Mouse (Mus musculus) cerebellum, adult 2 months (tissue): ENCODE results near the gene Tgfbi. TPM values are rescaled to one million over a fixed set of nuclear protein-coding genes. Genes with fewer than 3 reads are reported as not detected.

Source experiments
- DNase-seq, 2 experiments: peaks; one replicate each; pipeline ENCODE4 v3.0.0; 2021
- H3K27ac ChIP-seq: fragments of 200-500 bp; 2 replicates; pipeline ENCODE4 v1.5.1; 2012; ENCODE audit warnings: low read length, control low read depth, inconsistent platforms; ENCODE audit not compliant: insufficient read depth
- H3K27me3 ChIP-seq: fragments of 200-500 bp; 2 replicates; pipeline ENCODE4 v1.6.1; 2012; ENCODE audit warnings: inconsistent platforms, mild to moderate bottlenecking, low read length, moderate library complexity; ENCODE audit not compliant: control insufficient read depth, insufficient read depth
- H3K4me1 ChIP-seq: fragments of 200-500 bp; 2 replicates; pipeline ENCODE4 v1.6.1; 2011; ENCODE audit warnings: low read length; ENCODE audit not compliant: control insufficient read depth, insufficient read depth
- H3K4me3 ChIP-seq: fragments of 200-500 bp; replicated peaks from 2 replicates; pipeline ENCODE3; 2011; ENCODE audit warnings: mild to moderate bottlenecking, low read depth, low read length, control low read depth; ENCODE audit not compliant: insufficient read depth
- CTCF ChIP-seq: fragments of 200-500 bp; IDR thresholded peaks from 2 replicates; pipeline ENCODE4 v1.5.1; 2011; ENCODE audit warnings: low read depth, mild to moderate bottlenecking, control low read depth, low read length, moderate library complexity, borderline replicate concordance; ENCODE audit not compliant: insufficient read depth
- POLR2A ChIP-seq: fragments of 200-500 bp; IDR thresholded peaks from 2 replicates; pipeline ENCODE4 v1.6.1; 2011; ENCODE audit warnings: low read length, control low read depth, borderline replicate concordance; ENCODE audit not compliant: insufficient read depth
- WGBS: fragments of 180-500 bp; shearing (Covaris S2); methylation state at CpG from one replicate; pipeline ENCODE4 v1.1.7; 2018; 5-methylcytosine and 5-hydroxymethylcytosine counted together
- polyA plus RNA-seq: library from polyadenylated mRNA; depleted of rRNA; stranded (reverse); fragments of >200 nt; gene quantifications from 2 replicates; pipeline ENCODE4 v1.2.3, GENCODE M21; 2012

The Tgfbi gene
- polyA plus RNA-seq, 1 experiment: 4.9 TPM

DNA sequence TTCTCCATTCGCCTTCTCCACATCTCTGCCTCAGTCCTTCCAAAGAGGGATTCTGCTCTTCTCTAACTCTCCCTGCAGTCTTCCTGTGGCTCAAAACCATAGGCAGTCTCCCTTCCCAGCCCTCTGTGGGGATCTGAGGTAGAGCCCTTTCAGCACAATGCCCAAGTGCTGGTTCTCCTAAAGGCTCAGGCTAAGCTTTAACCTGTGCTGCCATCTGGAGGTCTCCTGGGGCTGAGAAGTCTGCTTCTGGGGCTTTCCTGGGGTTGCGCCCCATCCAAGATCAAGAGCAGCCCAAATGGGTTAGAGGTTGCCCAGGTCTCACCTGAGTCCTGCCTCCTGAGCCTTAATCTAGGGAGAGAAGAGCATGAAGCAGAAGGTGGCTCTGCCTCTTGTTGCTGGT is 32.4 kb downstream of the Tgfbi start:
- Histone ChIP-seq H3K27me3 (no peaks in the 10 kb centered on the region), H3K4me1 (no peaks in the 10 kb centered on the region), H3K27ac (no peak overlapping the region), H3K4me3 (no peak overlapping the region)
- peak in 1 of 2 experiments; percentile 19 for DNase-seq
- TF ChIP-seq POLR2A (no peak), CTCF (peak; percentile 34; the same call in 1 of the 2 replicates)
- WGBS: 92% methylated on average over 2 of the region's 2 CpGs

DNA sequence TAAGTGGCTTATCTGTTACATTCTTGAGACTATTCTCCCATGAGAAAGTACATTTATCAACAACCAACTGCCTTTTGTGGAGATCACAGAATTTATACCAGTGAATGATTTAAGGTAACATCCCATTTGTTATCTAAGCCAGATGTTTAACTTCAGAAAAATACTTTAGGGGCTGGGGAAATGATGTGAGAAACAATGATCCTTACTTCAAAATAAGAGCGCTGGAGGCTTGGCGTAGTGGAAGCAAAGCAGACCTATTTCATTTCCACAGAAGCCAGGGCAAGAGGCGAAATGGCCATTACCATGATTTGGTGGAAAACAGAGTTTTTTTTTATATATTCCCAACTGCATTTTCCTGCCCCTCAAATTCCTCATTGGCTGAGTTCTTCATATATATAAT is 34.7 kb downstream of the Tgfbi start:
- no peak for TF ChIP-seq CTCF
- TF ChIP-seq POLR2A: no peak
- Histone ChIP-seq H3K27ac (no peak overlapping the region), H3K27me3 (no peaks in the 10 kb centered on the region), H3K4me1 (no peaks in the 10 kb centered on the region), H3K4me3 (no peak overlapping the region)
- no peak for DNase-seq
- 96% methylated on average over 3 of the region's 3 CpGs for WGBS

DNA sequence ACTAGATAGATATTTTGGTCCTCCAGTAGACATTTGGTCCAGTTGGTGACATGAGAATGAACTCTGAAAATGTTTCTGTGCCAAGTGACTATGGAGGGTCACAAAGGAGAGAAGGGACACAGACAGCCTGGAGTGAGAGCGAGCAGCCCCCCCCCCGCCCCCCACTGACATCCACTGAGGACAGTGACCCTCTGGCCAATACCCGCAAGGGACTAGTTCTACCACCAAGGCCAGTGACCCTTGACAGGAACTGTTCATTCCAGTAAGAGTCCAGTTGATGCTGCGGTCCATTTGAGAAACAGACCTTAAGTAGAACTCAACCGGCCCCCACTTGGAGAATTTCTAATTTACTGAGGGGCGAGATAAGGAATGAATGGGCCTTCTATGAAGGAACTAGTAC is 36.4 kb downstream of the Tgfbi start:
- TF ChIP-seq CTCF: no peak
- TF ChIP-seq POLR2A: no peak
- Histone ChIP-seq H3K4me3 (no peak overlapping the region), H3K4me1 (no peaks in the 10 kb centered on the region), H3K27ac (no peak overlapping the region), H3K27me3 (no peaks in the 10 kb centered on the region)
- WGBS: 76% methylated on average over 6 of the region's 6 CpGs
- DNase-seq: no peak

DNA sequence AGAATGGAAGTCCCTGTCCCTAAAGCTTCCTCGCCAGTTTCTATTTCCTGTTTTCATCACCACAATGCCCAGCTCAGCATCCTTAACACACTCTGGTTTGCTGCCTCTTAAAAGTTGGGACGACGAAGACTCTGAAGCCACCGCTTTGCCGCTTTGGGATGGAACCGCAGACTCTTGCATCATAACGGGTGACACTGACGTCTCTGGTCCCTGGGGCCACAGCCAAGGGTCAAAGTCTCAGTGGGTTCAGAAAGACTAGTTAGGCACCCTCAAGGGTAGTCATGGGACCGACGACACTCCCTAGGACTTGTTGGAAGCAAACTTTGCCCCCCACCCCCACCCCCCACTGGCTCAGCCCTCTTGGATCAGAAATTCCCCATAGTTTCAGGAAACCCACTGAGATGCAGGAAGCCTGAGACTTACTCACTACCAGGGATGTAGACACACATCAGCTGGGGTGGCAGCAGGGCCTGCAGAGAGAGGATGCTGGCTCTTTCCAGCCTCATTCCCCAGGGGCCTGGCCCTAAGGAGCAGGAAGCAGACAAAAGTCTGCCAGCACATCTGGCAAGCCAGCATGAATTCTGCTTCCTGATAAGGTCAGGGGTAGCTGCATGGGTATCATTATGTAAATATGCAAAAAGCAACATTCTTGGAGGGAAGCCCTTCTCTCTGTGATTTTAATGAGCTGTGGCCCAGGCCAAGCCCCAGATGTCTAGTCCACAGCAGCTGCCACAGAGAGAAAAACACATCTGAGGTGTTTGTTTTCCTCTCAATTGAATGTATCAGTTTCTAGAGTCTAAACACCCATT is 38.5 kb downstream of the Tgfbi start:
- Histone ChIP-seq H3K27ac (no peak overlapping the region), H3K4me1 (no peaks in the 10 kb centered on the region), H3K4me3 (no peak overlapping the region), H3K27me3 (no peaks in the 10 kb centered on the region)
- TF ChIP-seq CTCF: no peak
- no peak for TF ChIP-seq POLR2A
- 82% methylated on average over 10 of the region's 10 CpGs for WGBS
- DNase-seq: no peak

DNA sequence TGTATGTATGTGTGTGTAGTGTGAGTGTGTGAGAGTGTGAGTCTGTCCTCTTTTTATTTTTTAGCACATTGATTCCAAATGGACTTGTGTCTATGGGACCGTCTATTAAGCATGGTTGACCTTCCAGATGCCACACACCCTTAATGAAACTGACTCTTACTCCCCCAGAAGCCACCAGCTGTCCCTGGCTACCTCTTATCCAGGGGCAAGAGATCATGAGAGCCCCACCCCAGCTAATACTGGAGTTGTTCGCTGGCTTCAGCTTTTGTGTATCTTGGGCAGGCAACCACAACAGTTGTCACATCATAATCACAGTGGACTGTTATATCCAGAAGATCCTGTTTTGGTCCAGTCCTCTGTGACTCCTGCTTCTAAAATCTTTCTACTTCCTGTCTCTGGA is 40.7 kb downstream of the Tgfbi start:
- Histone ChIP-seq H3K4me3 (no peak overlapping the region), H3K4me1 (no peaks in the 10 kb centered on the region), H3K27me3 (no peaks in the 10 kb centered on the region), H3K27ac (no peak overlapping the region)
- 95% methylated on average over 2 of the region's 2 CpGs for WGBS
- DNase-seq: no peak
- TF ChIP-seq POLR2A (no peak), CTCF (no peak)

DNA sequence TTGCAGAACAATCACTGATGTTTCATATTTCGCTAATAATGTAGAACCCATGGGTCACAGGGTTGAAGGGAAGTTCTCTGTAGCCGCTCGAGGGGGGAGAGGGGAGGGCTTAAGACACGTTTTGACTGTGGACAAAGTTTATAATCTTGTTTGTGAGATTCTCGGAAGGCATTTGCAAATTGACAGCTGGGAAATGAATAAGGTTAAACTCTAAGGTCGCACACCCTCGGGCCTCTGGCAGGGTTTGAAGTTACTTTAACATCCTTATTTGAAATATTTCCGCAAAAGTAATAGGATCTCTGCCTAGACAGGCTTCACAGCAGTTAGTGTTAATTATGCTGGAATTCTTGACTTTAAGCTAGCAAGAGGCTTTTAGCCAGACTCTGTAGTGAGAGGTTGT is 43.1 kb downstream of the Tgfbi start:
- no peak for TF ChIP-seq CTCF
- no peak for TF ChIP-seq POLR2A
- Histone ChIP-seq H3K4me3 (no peak overlapping the region), H3K27me3 (no peaks in the 10 kb centered on the region), H3K4me1 (no peaks in the 10 kb centered on the region), H3K27ac (no peak overlapping the region)
- 63% methylated on average over 8 of the region's 8 CpGs for WGBS
- DNase-seq: no peak

DNA sequence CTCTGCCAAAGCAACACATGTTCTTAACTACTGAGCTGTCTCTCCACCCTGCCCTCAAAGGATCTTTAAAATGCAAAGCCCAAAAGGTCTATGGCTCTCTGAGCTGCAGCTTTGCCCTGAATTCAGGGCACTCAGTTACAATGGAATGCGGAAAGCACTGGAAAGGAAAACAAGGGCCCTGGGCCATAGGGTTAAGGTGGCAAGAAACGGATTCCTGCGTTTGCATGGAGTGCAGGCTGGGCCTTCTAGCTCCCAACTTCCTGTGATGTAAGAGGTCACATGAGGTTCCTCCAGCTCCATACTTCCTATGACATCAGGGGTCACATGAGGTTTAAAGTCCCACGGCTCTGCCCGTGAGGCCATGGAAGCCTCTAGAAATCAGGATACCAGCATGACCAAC is 44.9 kb downstream of the Tgfbi start:
- H3K27me3 ChIP-seq: no peaks in the 10 kb centered on the region
- H3K4me1 ChIP-seq: no peaks in the 10 kb centered on the region
- DNase-seq: no peak
- no peak overlapping the region for H3K4me3 ChIP-seq
- 93% methylated on average over 5 of the region's 5 CpGs for WGBS
- TF ChIP-seq POLR2A: no peak
- H3K27ac ChIP-seq: no peak overlapping the region

DNA sequence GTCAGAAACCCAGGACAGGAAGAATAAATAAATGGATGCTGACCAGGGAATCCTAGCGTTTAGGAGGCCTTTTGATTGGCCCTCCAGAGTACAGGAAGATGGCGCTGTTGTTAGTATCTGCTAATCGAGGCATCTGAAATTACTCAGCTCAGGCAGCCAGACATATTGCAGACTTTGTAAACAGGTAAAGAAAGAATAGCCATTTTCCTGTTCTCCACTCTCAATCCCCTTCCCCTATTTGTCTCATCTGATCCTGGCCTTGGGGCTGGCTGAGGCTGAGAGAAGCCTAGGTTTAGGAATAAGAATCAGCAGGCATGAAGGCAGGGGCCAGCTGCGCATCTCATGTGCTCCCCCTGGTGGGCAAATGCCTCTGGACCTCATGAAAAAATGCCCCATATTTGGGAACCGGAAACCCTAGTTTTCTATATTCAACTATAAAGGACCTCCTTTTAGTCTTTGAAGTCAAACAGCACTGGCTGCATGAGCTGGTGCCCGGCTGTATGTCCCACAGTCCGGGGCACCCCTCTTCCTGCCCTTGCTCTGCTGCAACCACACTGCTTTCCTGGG is 48.7 kb downstream of the Tgfbi start:
- no peaks in the 10 kb centered on the region for H3K4me1 ChIP-seq
- H3K27ac ChIP-seq: no peak overlapping the region
- no peak overlapping the region for H3K4me3 ChIP-seq
- no peaks in the 10 kb centered on the region for H3K27me3 ChIP-seq
- peak; percentile 70 for TF ChIP-seq CTCF
- TF ChIP-seq POLR2A: no peak
- 33% methylated on average over 7 of the region's 7 CpGs for WGBS
- peak; percentile 50 to 67 for DNase-seq
